Mouse (Mus musculus) brain, embryonic 14.5 days (tissue): Measurements from ENCODE around the gene Gramd4.

ENCODE experiments used
- CTCF ChIP-seq: fragments of 200-500 bp; IDR thresholded peaks from 2 replicates; pipeline ENCODE4 v1.5.1; 2012; ENCODE audit warnings: inconsistent platforms, mild to moderate bottlenecking, moderate library complexity, borderline replicate concordance; ENCODE audit not compliant: insufficient read depth, insufficient read length; ENCODE audit errors: extremely low read depth
- POLR2A ChIP-seq: fragments of 200-500 bp; IDR thresholded peaks from 2 replicates; pipeline ENCODE4 v1.6.1; 2012; ENCODE audit warnings: mild to moderate bottlenecking, inconsistent platforms, borderline replicate concordance; ENCODE audit not compliant: poor library complexity, insufficient read depth, insufficient read length, severe bottlenecking; ENCODE audit errors: extremely low read depth

DNA sequence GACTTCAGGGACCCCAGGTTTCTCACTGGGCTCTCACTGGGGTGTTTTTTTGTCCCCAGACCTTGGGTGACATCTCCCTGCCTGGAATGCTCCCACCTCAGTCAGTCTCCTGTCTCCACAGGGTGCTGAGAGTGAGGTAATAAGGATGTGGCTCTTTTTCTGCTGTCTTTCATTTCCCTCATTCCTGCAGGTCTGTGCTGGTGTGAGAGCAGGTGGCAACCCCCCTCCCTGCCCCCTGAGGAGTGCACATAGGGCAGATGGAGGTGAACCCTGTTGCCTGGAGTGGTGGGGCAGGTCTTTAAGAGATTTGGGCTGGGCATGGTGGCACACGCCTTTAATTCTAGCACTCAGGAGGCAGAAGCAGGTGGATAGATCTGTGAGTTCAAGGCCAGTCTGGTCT, 13.7 kb downstream of the Gramd4 start:
- no peak for TF ChIP-seq POLR2A
- no peak for TF ChIP-seq CTCF
